Mouse (Mus musculus): ENCODE data around the gene Dnajc9.

Dnajc9 gene

DNA sequence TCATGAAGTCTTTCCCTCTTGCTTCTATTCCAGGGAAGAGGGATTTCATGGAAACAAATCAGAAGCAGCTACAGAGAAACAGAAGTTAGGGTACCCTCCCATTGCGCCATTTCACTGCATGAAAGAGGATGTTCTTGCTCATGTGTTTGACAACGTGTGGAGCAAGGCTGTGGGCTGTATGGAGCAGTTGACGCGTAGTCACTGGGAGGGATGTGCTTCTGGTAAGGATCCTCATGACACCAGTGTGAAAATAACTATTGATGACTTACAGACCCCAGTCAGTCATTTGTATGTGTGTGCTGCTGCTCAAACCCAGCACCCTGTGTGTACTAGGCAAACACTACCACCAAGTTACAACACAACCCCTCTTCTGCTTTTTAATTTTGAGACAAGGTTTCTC, 25.5 kb downstream of the Dnajc9 start:
- DNase-seq (ENCODE audit: low read depth, low spot score): no peak

DNA sequence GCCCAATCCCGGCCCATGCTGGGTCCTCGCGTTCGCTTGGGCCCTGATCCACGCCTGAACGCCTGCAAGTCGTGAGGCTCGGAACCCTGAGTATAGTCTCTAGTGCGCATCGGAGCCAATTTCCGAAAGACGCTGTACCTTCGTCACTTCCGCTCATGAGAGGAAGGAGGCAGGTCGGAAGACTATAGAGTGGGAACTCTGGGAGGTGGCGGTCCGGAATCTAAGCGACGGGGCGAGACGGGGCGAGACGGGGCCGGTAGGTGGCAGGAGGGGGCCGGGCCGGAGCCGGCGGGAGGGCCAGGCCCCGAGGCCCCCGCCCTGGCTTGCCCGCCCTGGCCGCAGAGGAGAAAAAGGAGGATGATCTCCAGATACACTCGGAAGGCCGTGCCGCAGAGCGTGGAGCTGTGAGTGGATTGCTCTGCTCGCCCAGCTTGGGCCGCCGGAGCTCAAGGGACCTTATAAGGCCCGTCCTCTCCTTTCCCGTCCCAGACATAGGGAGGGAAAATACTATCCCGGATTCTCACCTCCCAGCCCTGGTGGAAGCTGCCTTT, 40.6 kb downstream of the Dnajc9 start, which contains the start of the genes Ecd and Fam149b:
Gene Ecd (minus strand): TSS at position 131 of the 551 bp plus-strand sequence.
Gene Fam149b (plus strand): TSS at position 172 of the 551 bp plus-strand sequence.
- DNase-seq (ENCODE audit: low read depth, low spot score): peak; percentile 87

DNA sequence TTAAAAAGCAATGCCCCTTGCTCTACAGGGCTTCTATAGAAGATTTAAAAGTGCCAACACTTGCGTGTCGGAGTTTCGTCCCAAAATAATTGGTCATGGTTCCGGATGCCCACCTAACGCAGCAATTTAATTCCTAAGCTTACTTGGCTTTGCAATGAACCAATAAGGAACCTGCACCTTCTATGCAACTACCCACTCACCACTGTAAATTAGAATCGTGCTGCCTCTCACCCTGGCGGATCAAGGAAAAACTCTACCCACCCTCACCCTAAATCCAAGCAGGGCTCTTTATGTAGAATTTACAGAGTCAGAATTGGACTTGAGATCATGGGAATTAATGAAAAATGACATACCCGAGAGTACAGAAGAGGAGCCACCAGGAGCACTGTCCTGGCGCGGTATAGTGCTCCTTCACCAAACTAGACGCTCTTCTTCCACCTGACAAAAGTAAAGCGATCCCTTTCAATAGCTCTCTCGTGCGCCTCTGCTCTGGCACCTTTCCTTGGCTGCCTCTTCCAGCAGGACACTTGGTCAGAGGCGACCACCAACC, 41.2 kb downstream of the Dnajc9 start:
- DNase-seq (ENCODE audit: low read depth, low spot score): no peak

DNA sequence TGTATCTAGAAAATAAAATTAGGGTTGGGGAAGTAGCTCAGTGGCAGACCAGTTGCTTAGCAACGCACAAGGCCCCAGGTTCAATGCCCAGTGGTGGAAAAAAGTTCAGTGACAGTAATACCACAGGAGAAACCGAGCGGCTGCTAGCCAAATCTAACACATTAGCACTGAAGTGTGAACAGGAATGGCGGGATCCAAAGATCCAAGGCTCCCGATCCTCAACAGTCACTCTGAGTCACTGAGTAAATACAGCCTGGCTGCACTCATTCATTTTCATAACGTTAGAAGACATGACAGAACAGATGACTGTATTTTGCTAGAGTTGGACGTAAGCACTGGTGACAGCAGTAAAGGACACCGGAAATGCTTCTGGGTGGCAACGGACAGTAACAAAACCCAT, 42.8 kb downstream of the Dnajc9 start:
- no peak for DNase-seq (ENCODE audit: low read depth, low spot score)

DNA sequence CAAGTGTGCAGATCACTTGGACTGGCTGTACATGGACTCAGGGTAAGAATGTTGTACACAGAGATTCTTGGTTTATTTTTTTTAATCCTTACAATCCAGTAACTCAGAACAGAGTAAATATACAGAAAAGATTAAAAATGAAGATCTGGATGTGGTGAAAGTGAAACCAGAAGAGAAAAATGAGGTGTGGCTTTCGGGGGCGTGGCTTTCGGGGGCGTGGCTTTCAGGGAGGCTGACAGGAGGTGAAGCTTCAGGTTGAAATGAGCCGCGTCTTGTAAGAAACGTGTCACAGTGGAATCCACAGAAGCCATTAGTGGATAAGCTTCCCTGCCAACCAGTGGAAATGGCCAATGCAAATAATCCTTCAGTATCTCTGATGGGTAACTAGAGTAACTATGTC, 47.8 kb downstream of the Dnajc9 start:
- DNase-seq (ENCODE audit: low read depth, low spot score): no peak

DNA sequence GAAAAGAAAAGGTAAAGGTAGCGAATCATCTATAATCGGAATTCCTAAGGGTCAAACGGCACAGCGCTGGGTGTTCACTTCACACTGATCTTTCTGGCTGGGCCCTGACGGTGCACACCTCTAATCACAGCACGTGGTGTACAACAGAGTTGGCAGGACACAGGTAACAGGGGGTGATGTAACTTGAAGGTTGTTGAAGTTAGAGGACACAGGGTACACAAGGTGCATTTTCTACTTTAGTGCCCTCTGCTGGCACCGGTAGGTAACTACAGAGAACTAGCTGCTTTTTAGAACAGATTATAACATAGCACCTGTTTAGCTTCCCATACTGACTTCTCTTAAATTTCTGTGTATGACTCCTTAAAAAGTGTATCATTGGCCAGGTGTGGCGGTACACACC, 48.6 kb downstream of the Dnajc9 start:
- no peak for DNase-seq (ENCODE audit: low read depth, low spot score)

DNA sequence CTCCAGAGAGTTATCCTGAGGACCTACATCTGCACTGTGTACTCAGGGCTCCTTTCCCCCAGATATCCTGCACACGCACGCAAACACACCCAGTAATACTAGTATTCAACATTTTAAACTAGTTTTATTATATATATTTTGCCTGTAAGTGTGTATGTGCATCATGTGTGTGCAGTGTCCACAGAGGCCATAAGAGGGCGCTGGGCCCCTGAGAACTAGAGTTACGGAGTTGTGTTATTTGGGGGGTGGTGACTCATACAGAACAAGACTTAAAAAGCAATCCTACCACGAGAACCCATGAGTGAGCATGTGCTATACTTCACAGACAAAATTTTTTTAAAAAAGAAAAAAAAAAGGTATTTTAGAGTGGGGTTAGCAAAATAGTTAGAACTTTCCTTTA, 49.3 kb downstream of the Dnajc9 start:
- no peak for DNase-seq (ENCODE audit: low read depth, low spot score)
